Mouse (Mus musculus) MEL (cell line): ENCODE results near the gene Acnat1. TPM values are rescaled to one million over a fixed set of nuclear protein-coding genes. Genes with fewer than 3 reads are reported as not detected.

Source experiments
- DNase-seq: peaks from one replicate; pipeline ENCODE4 v3.0.0; 2011; ENCODE audit warnings: low read depth, low spot score
- H3K27ac ChIP-seq: 2 replicates; pipeline ENCODE4 v1.5.1; 2012; ENCODE audit warnings: low read depth, mild to moderate bottlenecking, control low read depth, low read length, moderate library complexity; ENCODE audit not compliant: control insufficient read depth
- H3K27me3 ChIP-seq, 2 experiments: fragments of 150-350 bp in 1 of 2; sonication (generic) in 1 of 2; 2 replicates each; pipeline ENCODE4 v1.6.1; 2012; ENCODE audit warnings: low read length in 2 of 2, mild to moderate bottlenecking in 2 of 2, improper control_type of control experiment in 1 of 2, moderate library complexity in 1 of 2; ENCODE audit not compliant: insufficient read depth in 2 of 2, control insufficient read depth in 1 of 2
- H3K36me3 ChIP-seq, 2 experiments: 2 replicates each; pipeline ENCODE4 v1.6.1; 2012 to 2014; ENCODE audit warnings: low read length in 2 of 2, improper control_type of control experiment in 1 of 2, inconsistent platforms in 1 of 2, mild to moderate bottlenecking in 1 of 2; ENCODE audit not compliant: insufficient read depth in 2 of 2, control insufficient read depth in 1 of 2
- H3K4me1 ChIP-seq, 2 experiments: fragments of 150-350 bp in 1 of 2; sonication (generic) in 1 of 2; 2 replicates each; pipeline ENCODE4 v1.6.1; 2012; ENCODE audit warnings: low read length in 2 of 2, improper control_type of control experiment in 1 of 2, mild to moderate bottlenecking in 1 of 2; ENCODE audit not compliant: insufficient read depth in 2 of 2, control insufficient read depth in 1 of 2
- H3K4me3 ChIP-seq, 2 experiments: fragments of 150-350 bp in 1 of 2; sonication (generic) in 1 of 2; 2 replicates each; pipeline ENCODE4 v1.5.1; 2012; ENCODE audit warnings: low read depth in 2 of 2, low read length in 2 of 2, mild to moderate bottlenecking in 2 of 2, moderate library complexity in 2 of 2, control low read depth in 1 of 2, improper control_type of control experiment in 1 of 2; ENCODE audit not compliant: control insufficient read depth in 1 of 2, insufficient read depth in 1 of 2
- H3K79me2 ChIP-seq: 2 replicates; pipeline ENCODE4 v1.6.1; 2012; ENCODE audit warnings: mild to moderate bottlenecking, low read length, moderate library complexity; ENCODE audit not compliant: control insufficient read depth, poor library complexity, insufficient read depth
- H3K9ac ChIP-seq: 2 replicates; pipeline ENCODE4 v1.6.1; 2012; ENCODE audit warnings: low read depth, mild to moderate bottlenecking, control low read depth, low read length, moderate library complexity; ENCODE audit not compliant: control insufficient read depth, poor library complexity, severe bottlenecking
- H3K9me3 ChIP-seq: fragments of 150-350 bp; sonication (generic); replicated peaks from 2 replicates; pipeline ENCODE4 v1.6.1; 2012; ENCODE audit warnings: mild to moderate bottlenecking, low read length, improper control_type of control experiment, moderate library complexity; ENCODE audit not compliant: insufficient read depth
- BHLHE40 ChIP-seq: IDR thresholded peaks from 2 replicates; pipeline ENCODE4 v1.6.1; 2012; ENCODE audit warnings: low read depth, mild to moderate bottlenecking, inconsistent platforms, low read length, improper control_type of control experiment, borderline replicate concordance
- CHD1 ChIP-seq: IDR thresholded peaks from 2 replicates; pipeline ENCODE4 v1.6.1; 2012; ENCODE audit warnings: low read depth, mild to moderate bottlenecking, inconsistent platforms, low read length, improper control_type of control experiment
- CHD2 ChIP-seq: IDR thresholded peaks from 2 replicates; pipeline ENCODE4 v1.6.1; 2011; ENCODE audit warnings: low read length, improper control_type of control experiment
- CTCF ChIP-seq, 3 experiments: IDR thresholded peaks in 2 of 3; conservative IDR thresholded peaks in 1 of 3; 2 replicates each; pipeline ENCODE4 v1.5.1; 2011 to 2012; ENCODE audit warnings: low read length in 3 of 3, low read depth in 2 of 3, mild to moderate bottlenecking in 2 of 3, improper control_type of control experiment in 1 of 3, inconsistent platforms in 1 of 3, mixed read lengths in 1 of 3, moderate library complexity in 1 of 3; ENCODE audit not compliant: control insufficient read depth in 1 of 3, insufficient read depth in 1 of 3, poor library complexity in 1 of 3, severe bottlenecking in 1 of 3
- E2F4 ChIP-seq: IDR thresholded peaks from 2 replicates; pipeline ENCODE4 v1.6.1; 2011; ENCODE audit warnings: low read depth, low read length, improper control_type of control experiment, borderline replicate concordance
- EP300 ChIP-seq, 2 experiments: IDR thresholded peaks; 2 replicates each; pipeline ENCODE4 v1.6.1; 2011; ENCODE audit warnings: improper control_type of control experiment in 2 of 2, low read length in 2 of 2, low read depth in 1 of 2, mild to moderate bottlenecking in 1 of 2
- ETS1 ChIP-seq: IDR thresholded peaks from 2 replicates; pipeline ENCODE4 v1.6.1; 2012; ENCODE audit warnings: low read depth, mild to moderate bottlenecking, inconsistent platforms, low read length, improper control_type of control experiment, moderate library complexity
- HCFC1 ChIP-seq: IDR thresholded peaks from 2 replicates; pipeline ENCODE4 v1.6.1; 2012; ENCODE audit warnings: low read depth, mild to moderate bottlenecking, inconsistent platforms, low read length, improper control_type of control experiment, moderate library complexity
- JUND ChIP-seq: IDR thresholded peaks from 2 replicates; pipeline ENCODE4 v1.6.1; 2011; ENCODE audit warnings: low read depth, mild to moderate bottlenecking, improper control_type of control experiment, low read length
- MAX ChIP-seq: IDR thresholded peaks from 2 replicates; pipeline ENCODE4 v1.6.1; 2011; ENCODE audit warnings: low read length, improper control_type of control experiment
- MAZ ChIP-seq: IDR thresholded peaks from 2 replicates; pipeline ENCODE4 v1.6.1; 2012; ENCODE audit warnings: low read depth, mild to moderate bottlenecking, inconsistent platforms, low read length, improper control_type of control experiment
- MEF2A ChIP-seq: IDR thresholded peaks from 2 replicates; pipeline ENCODE4 v1.6.1; 2014; ENCODE audit warnings: low read depth, mild to moderate bottlenecking, inconsistent platforms, low read length, improper control_type of control experiment; ENCODE audit not compliant: poor library complexity, insufficient replicate concordance, severe bottlenecking; ENCODE audit errors: extremely low read depth
- MXI1 ChIP-seq: IDR thresholded peaks from 2 replicates; pipeline ENCODE4 v1.6.1; 2011; ENCODE audit warnings: mild to moderate bottlenecking, low read depth, low read length, improper control_type of control experiment
- MYB ChIP-seq: IDR thresholded peaks from 2 replicates; pipeline ENCODE4 v1.6.1; 2011; ENCODE audit warnings: mild to moderate bottlenecking, low read depth, low read length, improper control_type of control experiment
- MYC ChIP-seq: IDR thresholded peaks from 2 replicates; pipeline ENCODE4 v1.6.1; 2011; ENCODE audit warnings: low read depth, mild to moderate bottlenecking, low read length, improper control_type of control experiment, moderate library complexity
- NELFE ChIP-seq: IDR thresholded peaks from 2 replicates; pipeline ENCODE4 v1.6.1; 2011; ENCODE audit warnings: low read depth, low read length, improper control_type of control experiment
- POLR2A ChIP-seq, 2 experiments: IDR thresholded peaks; 2 replicates each; pipeline ENCODE4 v1.6.1; 2011 to 2012; ENCODE audit warnings: low read length in 2 of 2, mild to moderate bottlenecking in 2 of 2, control low read depth in 1 of 2, improper control_type of control experiment in 1 of 2, low read depth in 1 of 2, moderate library complexity in 1 of 2; ENCODE audit not compliant: control insufficient read depth in 1 of 2, insufficient read depth in 1 of 2, poor library complexity in 1 of 2
- POLR2AphosphoS5 ChIP-seq: IDR thresholded peaks from 2 replicates; pipeline ENCODE4 v1.6.1; 2012; ENCODE audit warnings: low read depth, borderline replicate concordance, mild to moderate bottlenecking, inconsistent platforms, low read length, moderate library complexity, mixed read lengths
- RCOR1 ChIP-seq: IDR thresholded peaks from 2 replicates; pipeline ENCODE4 v1.6.1; 2012; ENCODE audit warnings: low read depth, mild to moderate bottlenecking, inconsistent platforms, low read length, improper control_type of control experiment
- SIN3A ChIP-seq: IDR thresholded peaks from 2 replicates; pipeline ENCODE4 v1.6.1; 2012; ENCODE audit warnings: low read length, improper control_type of control experiment, inconsistent platforms
- SMC3 ChIP-seq: IDR thresholded peaks from 2 replicates; pipeline ENCODE4 v1.6.1; 2011; ENCODE audit warnings: low read depth, low read length, improper control_type of control experiment
- TAL1 ChIP-seq: IDR thresholded peaks from 2 replicates; pipeline ENCODE4 v1.6.1; 2012; ENCODE audit warnings: mild to moderate bottlenecking, inconsistent platforms, low read length, moderate library complexity, mixed read lengths
- TBP ChIP-seq: IDR thresholded peaks from 2 replicates; pipeline ENCODE4 v1.8.0; 2011; ENCODE audit warnings: low read depth, low read length, improper control_type of control experiment
- USF1 ChIP-seq: IDR thresholded peaks from 2 replicates; pipeline ENCODE4 v1.6.1; 2014; ENCODE audit warnings: low read depth, mild to moderate bottlenecking, inconsistent platforms, low read length, improper control_type of control experiment, moderate library complexity
- USF2 ChIP-seq, 2 experiments: IDR thresholded peaks; 2 replicates each; pipeline ENCODE4 v1.6.1; 2011 to 2012; ENCODE audit warnings: improper control_type of control experiment in 2 of 2, low read length in 2 of 2, borderline replicate concordance in 1 of 2, inconsistent platforms in 1 of 2, low read depth in 1 of 2, mild to moderate bottlenecking in 1 of 2; ENCODE audit not compliant: insufficient read depth in 1 of 2
- ZC3H11A ChIP-seq: IDR thresholded peaks from 2 replicates; pipeline ENCODE4 v1.6.1; 2012; ENCODE audit warnings: low read depth, mild to moderate bottlenecking, inconsistent platforms, low read length, improper control_type of control experiment
- ZKSCAN1 ChIP-seq: IDR thresholded peaks from 2 replicates; pipeline ENCODE4 v1.6.1; 2012; ENCODE audit warnings: low read depth, mild to moderate bottlenecking, inconsistent platforms, low read length, improper control_type of control experiment, moderate library complexity
- ZMIZ1 ChIP-seq: IDR thresholded peaks from 2 replicates; pipeline ENCODE4 v1.6.1; 2012; ENCODE audit warnings: low read depth, mild to moderate bottlenecking, inconsistent platforms, low read length, improper control_type of control experiment, moderate library complexity
- ZNF384 ChIP-seq: IDR thresholded peaks from 2 replicates; pipeline ENCODE4 v1.6.1; 2012; ENCODE audit warnings: low read depth, mild to moderate bottlenecking, inconsistent platforms, low read length, improper control_type of control experiment
- polyA plus RNA-seq, 2 experiments: library from polyadenylated mRNA; stranded (reverse) in 1 of 2; unstranded in 1 of 2; fragments of >175 nt in 1 of 2; fragments of >200 nt in 1 of 2; gene quantifications; 2 replicates each; pipeline versions ENCODE4 v1.2.1 to v1.2.4; 2012; ENCODE audit warnings: low replicate concordance in 2 of 2, low read depth in 1 of 2; ENCODE audit not compliant: insufficient read length in 2 of 2, insufficient read depth in 1 of 2, missing spikeins in 1 of 2
- total RNA-seq: library from RNA; depleted of rRNA; stranded (reverse); fragments of 300-350 nt; gene quantifications from 2 replicates; pipeline ENCODE4 v1.2.3, GENCODE M21; 2012

Gene Acnat1
- total and polyA plus RNA-seq, 3 experiments = not detected

- H3K4me1 ChIP-seq = peaks cover 5 to 16% of the 10 kb centered on the region in 2 experiments; a peak in 3 of 4 replicates
- H3K27me3 ChIP-seq = no peaks in the 10 kb centered on the region
- peaks cover 0 to 21% of the 10 kb centered on the region in 2 experiments; a peak in 3 of 4 replicates for H3K36me3 ChIP-seq
- H3K9ac ChIP-seq = peak overlapping the region; percentile 84
- no peaks in the 10 kb centered on the region for H3K9me3 ChIP-seq
- no peak overlapping the region for H3K27ac ChIP-seq
- no peak for TF ChIP-seq RCOR1
- TF ChIP-seq CTCF (IDR thresholded peaks at IDR 0.05 in 2 of 3, conservative IDR thresholded peaks at IDR 0.05 in 1 of 3; ENCODE audit: control insufficient read depth in 1 of 3, insufficient read depth in 1 of 3, low read depth in 2 of 3, low read length in 3 of 3, poor library complexity in 1 of 3, severe bottlenecking in 1 of 3) = 0 out of 6 replicates have a peak, but pooled peaks of 1 of the 3 experiments have one; percentile 4
- peak overlapping the region; percentile 63 to 66 for H3K4me3 ChIP-seq
- H3K79me2 ChIP-seq = peaks cover 38% of the 10 kb centered on the region
- peak; percentile 64 for DNase-seq
Measured at GRCm38 (mm10) chr4:49521346-49521745, 47.6 kb upstream of the Acnat1 start.

- Histone ChIP-seq H3K27ac (peak within 1 kb of the TSS; percentile 69), H3K79me2 (peaks cover 42% of the 10 kb centered on the region), H3K4me1 (peaks cover 5 to 16% of the 10 kb centered on the region in 2 experiments; a peak in 3 of 4 replicates), H3K9ac (peak within 1 kb of the TSS; percentile 84), H3K27me3 (no peaks in the 10 kb centered on the region), H3K9me3 (no peaks in the 10 kb centered on the region), H3K36me3 (peaks cover 0 to 21% of the 10 kb centered on the region in 2 experiments; a peak in 3 of 4 replicates), H3K4me3 (peak within 1 kb of the TSS; percentile 80 to 83)
- peak; percentile 99 for DNase-seq
- TF ChIP-seq ZC3H11A (no peak), CHD1 (no peak), BHLHE40 (no peak), USF2 (IDR thresholded peaks at IDR 0.05; ENCODE audit: borderline replicate concordance in 1 of 2, insufficient read depth in 1 of 2, low read depth in 1 of 2, low read length in 2 of 2) (no peak), CTCF (IDR thresholded peaks at IDR 0.05 in 2 of 3, conservative IDR thresholded peaks at IDR 0.05 in 1 of 3; ENCODE audit: control insufficient read depth in 1 of 3, insufficient read depth in 1 of 3, low read depth in 2 of 3, low read length in 3 of 3, poor library complexity in 1 of 3, severe bottlenecking in 1 of 3) (no peak), E2F4 (0 out of 2 replicates have a peak, but pooled peaks have one; percentile 8), JUND (no peak), SMC3 (no peak), EP300 (IDR thresholded peaks at IDR 0.05; ENCODE audit: low read depth in 1 of 2, low read length in 2 of 2) (no peak), MAZ (no peak), RCOR1 (no peak), NELFE (peak; percentile 86), SIN3A (peak; percentile 94), HCFC1 (peak; percentile 100), POLR2A (IDR thresholded peaks at IDR 0.05; ENCODE audit: control insufficient read depth in 1 of 2, insufficient read depth in 1 of 2, low read depth in 1 of 2, low read length in 2 of 2, poor library complexity in 1 of 2) (peak; percentile 88 to 92; a peak in 3 of 4 replicates), TAL1 (no peak), ETS1 (no peak), ZNF384 (no peak), TBP (peak; percentile 93), ZKSCAN1 (no peak), MYC (peak; percentile 83), ZMIZ1 (0 out of 2 replicates have a peak, but pooled peaks have one; percentile 26), MEF2A (no peak), MAX (peak; percentile 66; the same call in 1 of the 2 replicates), CHD2 (peak; percentile 33), USF1 (no peak; the same call in 1 of the 2 replicates), POLR2AphosphoS5 (no peak; the same call in 1 of the 2 replicates), MYB (no peak), MXI1 (peak; percentile 56; the same call in 1 of the 2 replicates)
Measured at GRCm38 (mm10) chr4:49520572-49521340, 47.0 kb upstream of the Acnat1 start, which contains the start of the genes Mrpl50 and Zfp189. Gene Mrpl50, minus strand, starts transcription at chr4:49521093. Gene Zfp189, plus strand, starts transcription at chr4:49521176.
